Mouse (Mus musculus): ENCODE results near the gene Fkbp5. TPM values are rescaled to one million over a fixed set of nuclear protein-coding genes. Genes with fewer than 3 reads are reported as not detected.

The Fkbp5 gene
- polyA plus RNA-seq, 1 experiment from 2014 or later: 27.2 TPM

DNA sequence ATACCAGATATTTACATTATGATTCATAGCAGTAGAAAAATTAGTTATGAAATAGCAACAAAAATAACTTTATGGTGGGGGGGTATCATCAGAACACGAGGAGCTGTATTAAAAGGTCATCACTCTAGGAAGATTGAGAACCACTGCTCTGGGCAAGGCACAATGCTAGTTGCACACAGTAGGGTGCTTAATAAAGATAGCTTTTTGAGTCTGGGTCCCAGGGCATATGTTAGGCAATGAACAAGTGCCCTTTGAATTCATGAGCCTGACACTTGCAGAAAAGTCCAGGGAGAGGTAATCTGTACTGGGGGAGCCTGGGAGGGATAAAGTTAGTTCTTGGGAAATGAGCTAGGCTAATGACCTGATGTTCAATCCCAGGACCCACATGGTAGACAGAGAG, 4.0 kb downstream of the Fkbp5 start:
- H3K4me2 ChIP-seq: no peak overlapping the region
- H3K27ac ChIP-seq (replicated peaks): no peak overlapping the region
- WGBS: 93% methylated on average over 1 of the region's 1 CpGs
- H3K9ac ChIP-seq (replicated peaks): no peak overlapping the region
- H3K4me3 ChIP-seq (replicated peaks): no peak overlapping the region
- peaks cover 10% of the 10 kb centered on the region; the same call in 1 of the 2 replicates for H3K27me3 ChIP-seq (replicated peaks)
- no peaks in the 10 kb centered on the region for H3K9me3 ChIP-seq (replicated peaks)
- H3K4me1 ChIP-seq: peaks cover 33% of the 10 kb centered on the region
- ATAC-seq (ENCODE audit: low FRiP score): no peak
- no peaks in the 10 kb centered on the region for H3K36me3 ChIP-seq

DNA sequence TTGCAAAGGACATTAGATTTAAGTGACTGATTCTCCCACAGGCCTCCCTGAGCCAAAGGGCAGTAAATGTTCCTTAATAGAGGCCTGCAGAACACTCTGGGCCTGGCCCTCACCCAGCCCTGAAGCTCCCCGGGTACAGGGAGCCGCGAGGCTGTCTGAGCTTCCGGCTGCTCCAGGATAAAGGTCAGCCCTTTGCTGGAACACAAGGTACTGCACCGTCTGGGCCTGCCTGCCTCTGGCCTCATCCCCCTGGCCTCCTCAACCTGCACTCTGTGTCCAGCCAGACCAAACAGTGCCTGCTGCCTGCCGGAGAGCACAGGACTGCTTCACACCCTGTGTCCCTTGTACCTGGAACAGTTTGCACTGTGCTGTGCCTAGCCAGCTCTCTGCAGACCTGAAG, 4.6 kb downstream of the Fkbp5 start:
- no peak overlapping the region for H3K27ac ChIP-seq (replicated peaks)
- no peaks in the 10 kb centered on the region for H3K36me3 ChIP-seq
- ATAC-seq (ENCODE audit: low FRiP score): no peak
- WGBS: 35% methylated on average over 6 of the region's 6 CpGs
- H3K27me3 ChIP-seq (replicated peaks): peaks cover 10% of the 10 kb centered on the region; the same call in 1 of the 2 replicates
- no peak overlapping the region for H3K4me3 ChIP-seq (replicated peaks)
- H3K9me3 ChIP-seq (replicated peaks): no peaks in the 10 kb centered on the region
- H3K9ac ChIP-seq (replicated peaks): no peak overlapping the region
- peaks cover 26% of the 10 kb centered on the region for H3K4me1 ChIP-seq
- no peak overlapping the region for H3K4me2 ChIP-seq

DNA sequence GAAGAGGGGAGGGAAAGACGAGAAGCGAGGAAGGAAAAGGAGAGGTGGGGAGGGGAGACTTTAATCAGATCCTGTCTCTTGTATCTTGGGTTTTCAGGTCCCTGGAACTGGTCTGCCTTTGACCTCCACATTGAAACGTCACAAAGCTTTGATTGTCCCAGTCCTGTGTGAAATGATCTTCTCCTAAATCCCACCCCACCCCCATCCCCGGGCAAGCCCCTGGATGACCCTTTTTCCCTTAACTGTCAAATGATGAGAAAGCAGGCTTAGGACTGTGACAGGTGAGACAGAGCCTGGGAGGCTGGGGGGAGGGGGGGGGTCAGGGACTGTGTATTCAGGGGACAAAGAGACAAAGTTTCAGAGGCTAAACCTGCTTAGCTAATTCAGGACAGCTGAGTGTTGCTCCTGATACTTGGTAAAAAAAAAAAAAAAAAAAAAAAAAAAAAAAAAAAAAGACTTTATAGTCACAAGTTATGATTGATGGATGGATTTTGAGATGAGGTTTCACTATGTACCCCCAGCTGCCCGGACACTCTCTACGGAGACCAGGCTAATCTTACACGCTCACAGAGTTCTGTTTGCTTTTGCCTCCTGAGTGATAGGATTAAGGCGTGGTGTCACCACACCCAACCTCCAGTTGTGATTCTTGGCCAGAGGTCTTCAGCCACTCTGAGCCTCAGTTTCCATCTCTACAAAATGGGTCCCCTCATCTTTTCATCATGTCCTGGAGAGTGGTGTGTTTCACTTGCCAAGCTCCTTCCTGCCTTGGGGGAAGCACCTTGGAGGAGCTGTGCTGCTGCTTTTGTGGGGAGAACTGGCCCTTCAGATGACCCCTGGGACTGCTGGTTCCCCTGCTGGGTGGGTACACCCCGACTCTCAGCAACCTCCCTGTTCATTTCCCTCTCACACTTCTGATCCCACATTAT, 5.4 kb downstream of the Fkbp5 start:
- H3K4me1 ChIP-seq: peaks cover 23% of the 10 kb centered on the region
- H3K9me3 ChIP-seq (replicated peaks): no peaks in the 10 kb centered on the region
- no peak for ATAC-seq (ENCODE audit: low FRiP score)
- H3K9ac ChIP-seq (replicated peaks): no peak overlapping the region
- 45% methylated on average over 9 of the region's 9 CpGs for WGBS
- no peak overlapping the region for H3K4me2 ChIP-seq
- no peaks in the 10 kb centered on the region for H3K36me3 ChIP-seq
- peaks cover 10% of the 10 kb centered on the region; the same call in 1 of the 2 replicates for H3K27me3 ChIP-seq (replicated peaks)
- H3K4me3 ChIP-seq (replicated peaks): no peak overlapping the region
- H3K27ac ChIP-seq (replicated peaks): no peak overlapping the region

GRCm38 (mm10) chr17:28510445-28511342, 6.6 kb downstream of the Fkbp5 start:
- Histone ChIP-seq H3K9me3 (replicated peaks) (no peaks in the 10 kb centered on the region), H3K36me3 (no peaks in the 10 kb centered on the region), H3K4me2 (peak overlapping the region; percentile 40), H3K9ac (replicated peaks) (no peak overlapping the region), H3K4me1 (peaks cover 23% of the 10 kb centered on the region), H3K27me3 (replicated peaks) (peaks cover 7% of the 10 kb centered on the region; the same call in 1 of the 2 replicates), H3K27ac (replicated peaks) (no peak overlapping the region), H3K4me3 (replicated peaks) (no peak overlapping the region)
- 6% methylated on average over 28 of the region's 28 CpGs for WGBS
- no peak for ATAC-seq (ENCODE audit: low FRiP score)

DNA sequence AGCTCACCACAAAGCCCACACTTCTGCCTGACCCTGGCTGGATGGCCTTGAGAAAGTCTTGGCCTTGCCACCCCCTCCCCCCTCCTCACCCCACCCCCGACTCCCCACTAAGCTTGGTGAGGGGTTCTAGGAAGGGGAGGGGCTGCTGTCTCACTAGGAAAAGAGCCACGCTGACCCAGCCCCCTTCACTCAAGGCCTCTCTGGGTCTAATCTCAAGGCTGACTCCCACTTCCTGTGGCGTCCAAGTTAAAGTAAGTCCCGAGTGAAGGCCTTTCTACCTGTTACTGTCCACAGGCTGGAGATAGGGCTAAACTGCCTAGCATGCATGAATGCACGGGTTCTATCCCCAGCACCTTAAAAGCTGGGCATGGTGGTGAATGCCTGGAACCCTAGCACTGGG, 9.8 kb downstream of the Fkbp5 start:
- Histone ChIP-seq H3K9ac (replicated peaks) (no peak overlapping the region), H3K27ac (replicated peaks) (no peak overlapping the region), H3K4me1 (peaks cover 16% of the 10 kb centered on the region), H3K9me3 (replicated peaks) (no peaks in the 10 kb centered on the region), H3K36me3 (no peaks in the 10 kb centered on the region), H3K4me2 (no peak overlapping the region), H3K4me3 (replicated peaks) (no peak overlapping the region), H3K27me3 (replicated peaks) (0 out of 2 replicates have a peak, but pooled peaks cover 2% of the 10 kb centered on the region)
- 60% methylated on average over 4 of the region's 5 CpGs for WGBS
- no peak for ATAC-seq (ENCODE audit: low FRiP score)

- H3K9ac ChIP-seq (replicated peaks): no peak overlapping the region
- H3K4me3 ChIP-seq (replicated peaks): no peak overlapping the region
- WGBS: 31% methylated on average over 5 of the region's 5 CpGs
- H3K9me3 ChIP-seq (replicated peaks): no peaks in the 10 kb centered on the region
- no peak overlapping the region for H3K4me2 ChIP-seq
- H3K36me3 ChIP-seq: no peaks in the 10 kb centered on the region
- 0 out of 2 replicates have a peak, but pooled peaks cover 2% of the 10 kb centered on the region for H3K27me3 ChIP-seq (replicated peaks)
- no peak for ATAC-seq (ENCODE audit: low FRiP score)
- H3K4me1 ChIP-seq: peaks cover 13% of the 10 kb centered on the region
- H3K27ac ChIP-seq (replicated peaks): no peak overlapping the region
Measured at GRCm38 (mm10) chr17:28506895-28507294, 10.4 kb downstream of the Fkbp5 start.

DNA sequence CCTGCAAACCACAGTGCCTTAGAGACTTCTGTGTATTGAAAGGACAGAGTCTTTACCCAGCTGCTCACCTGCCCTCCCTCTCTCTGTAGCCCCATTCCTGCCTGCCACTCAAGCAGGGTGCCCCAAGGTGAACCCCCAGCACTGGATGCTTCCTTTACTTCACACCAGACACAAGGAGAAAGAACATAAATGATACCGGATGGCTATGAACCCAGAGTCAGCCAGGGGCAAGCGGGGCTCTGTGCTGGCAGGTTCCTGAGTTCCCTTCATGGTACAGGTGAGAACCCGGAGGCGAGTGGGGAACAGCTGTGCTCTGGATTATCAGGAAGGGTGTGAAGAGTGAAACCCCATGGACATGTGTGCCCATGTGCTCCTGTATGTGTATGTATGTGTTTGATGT, 11.7 kb downstream of the Fkbp5 start:
- no peak overlapping the region for H3K4me2 ChIP-seq
- H3K27ac ChIP-seq (replicated peaks): no peak overlapping the region
- 96% methylated on average over 4 of the region's 4 CpGs for WGBS
- no peaks in the 10 kb centered on the region for H3K27me3 ChIP-seq (replicated peaks)
- no peak overlapping the region for H3K9ac ChIP-seq (replicated peaks)
- H3K36me3 ChIP-seq: no peaks in the 10 kb centered on the region
- H3K4me3 ChIP-seq (replicated peaks): no peak overlapping the region
- ATAC-seq (ENCODE audit: low FRiP score): no peak
- peaks cover 8% of the 10 kb centered on the region for H3K4me1 ChIP-seq
- H3K9me3 ChIP-seq (replicated peaks): no peaks in the 10 kb centered on the region

- Histone ChIP-seq H3K4me2 (no peak overlapping the region), H3K9me3 (replicated peaks) (no peaks in the 10 kb centered on the region), H3K36me3 (no peaks in the 10 kb centered on the region), H3K27me3 (replicated peaks) (no peaks in the 10 kb centered on the region), H3K27ac (replicated peaks) (no peak overlapping the region), H3K4me3 (replicated peaks) (no peak overlapping the region), H3K4me1 (peaks cover 4% of the 10 kb centered on the region; the same call in 1 of the 2 replicates), H3K9ac (replicated peaks) (no peak overlapping the region)
- ATAC-seq (ENCODE audit: low FRiP score): no peak
- WGBS: 78% methylated on average over 6 of the region's 6 CpGs
Measured at GRCm38 (mm10) chr17:28504182-28504581, 13.1 kb downstream of the Fkbp5 start.

DNA sequence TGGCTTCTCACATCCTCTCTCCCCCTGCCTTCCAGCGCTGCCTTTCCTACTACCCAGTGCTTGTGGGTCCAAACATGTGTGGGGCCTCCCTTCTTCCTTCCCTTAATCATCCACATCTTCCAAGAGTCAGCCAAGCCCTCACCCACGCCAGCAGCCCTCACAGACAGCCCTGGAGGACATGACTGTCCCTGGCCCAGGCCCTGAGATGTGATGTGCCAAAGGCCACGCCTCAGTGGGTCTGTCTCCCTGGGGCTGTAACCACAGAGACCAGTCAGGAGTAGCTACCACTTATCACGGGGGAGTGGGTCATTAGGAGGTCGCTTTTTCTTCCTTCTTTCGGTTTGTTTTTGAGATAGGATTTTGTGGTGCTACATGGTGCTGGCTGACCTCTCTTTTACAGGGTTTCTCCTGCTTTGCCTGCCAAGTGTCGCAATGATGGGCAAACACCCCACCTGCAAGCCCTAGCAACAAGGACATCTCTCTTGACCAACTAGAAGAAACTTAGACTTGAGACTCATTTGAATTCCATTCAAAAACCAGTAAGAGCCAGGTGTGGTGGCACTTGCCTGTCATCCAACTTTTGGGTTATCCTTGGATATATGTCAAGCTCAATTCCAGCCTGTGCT, 15.0 kb downstream of the Fkbp5 start:
- H3K9ac ChIP-seq (replicated peaks): no peak overlapping the region

DNA sequence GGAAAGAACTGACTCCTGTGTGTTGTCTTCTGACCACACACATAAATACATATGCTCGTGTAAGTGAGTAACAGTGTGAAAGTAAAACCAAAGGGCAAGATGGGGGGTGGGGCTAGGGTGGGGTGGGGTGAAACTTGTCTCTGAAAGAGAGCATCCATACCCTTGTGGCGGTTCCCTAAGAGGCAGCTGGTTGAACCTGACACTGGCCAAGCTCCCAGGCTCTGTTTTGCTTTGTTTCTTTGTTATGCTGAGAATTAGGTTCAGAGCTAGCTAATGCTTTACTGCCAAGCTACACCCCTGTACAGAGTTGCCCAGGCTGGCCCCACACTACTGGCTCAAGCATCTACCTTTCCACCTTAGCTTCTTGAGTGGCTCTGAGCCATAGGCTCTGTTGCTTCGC, 16.9 kb downstream of the Fkbp5 start:
- H3K4me3 ChIP-seq (replicated peaks): no peak overlapping the region
- no peak overlapping the region for H3K27ac ChIP-seq (replicated peaks)
- H3K27me3 ChIP-seq (replicated peaks): no peaks in the 10 kb centered on the region
- no peaks in the 10 kb centered on the region for H3K4me1 ChIP-seq
- H3K36me3 ChIP-seq: no peaks in the 10 kb centered on the region
- no peak overlapping the region for H3K9ac ChIP-seq (replicated peaks)
- ATAC-seq (ENCODE audit: low FRiP score): no peak
- no peak overlapping the region for H3K4me2 ChIP-seq
- WGBS: 79% methylated on average over 3 of the region's 3 CpGs
- no peaks in the 10 kb centered on the region for H3K9me3 ChIP-seq (replicated peaks)

More for the DNA sequence above, 15.0 kb downstream of the Fkbp5 start:
- 66% methylated on average over 7 of the region's 7 CpGs for WGBS
- no peak overlapping the region for H3K4me2 ChIP-seq
- H3K4me1 ChIP-seq: peaks cover 4% of the 10 kb centered on the region; the same call in 1 of the 2 replicates
- H3K9me3 ChIP-seq (replicated peaks): no peaks in the 10 kb centered on the region
- no peak overlapping the region for H3K4me3 ChIP-seq (replicated peaks)
- H3K36me3 ChIP-seq: no peaks in the 10 kb centered on the region
- H3K27me3 ChIP-seq (replicated peaks): no peaks in the 10 kb centered on the region
- ATAC-seq (ENCODE audit: low FRiP score): no peak
- H3K27ac ChIP-seq (replicated peaks): no peak overlapping the region

- no peak overlapping the region for H3K4me3 ChIP-seq (replicated peaks)
- no peaks in the 10 kb centered on the region for H3K27me3 ChIP-seq (replicated peaks)
- H3K4me2 ChIP-seq: no peak overlapping the region
- no peak for ATAC-seq (ENCODE audit: low FRiP score)
- no peaks in the 10 kb centered on the region for H3K4me1 ChIP-seq
- no peaks in the 10 kb centered on the region for H3K9me3 ChIP-seq (replicated peaks)
- no peaks in the 10 kb centered on the region for H3K36me3 ChIP-seq
- H3K9ac ChIP-seq (replicated peaks): no peak overlapping the region
- no peak overlapping the region for H3K27ac ChIP-seq (replicated peaks)
- 80% methylated on average over 2 of the region's 2 CpGs for WGBS
Measured at GRCm38 (mm10) chr17:28499190-28499589, 18.1 kb downstream of the Fkbp5 start.

Measured in neural tube, embryonic 15.5 days (tissue).